Mouse (Mus musculus) kidney, adult 10 weeks (tissue): ENCODE measurements around the gene Ankmy2. TPM values are rescaled to one million over a fixed set of nuclear protein-coding genes. Genes with fewer than 3 reads are reported as not detected.

ENCODE experiments used
- polyA plus RNA-seq: library from polyadenylated mRNA; stranded (reverse); fragments of 350-450 nt; fragmentation: Illumina TruSeq; extraction: RNeasy Lipid Tissue Mini Kit (QIAGEN cat#74804); gene quantifications from one replicate; pipeline ENCODE4 v1.2.3, GENCODE M21; 2014; ENCODE audit warnings: low read depth, low replicate concordance

The Ankmy2 gene
- polyA plus RNA-seq, result 49.2 TPM

DNA sequence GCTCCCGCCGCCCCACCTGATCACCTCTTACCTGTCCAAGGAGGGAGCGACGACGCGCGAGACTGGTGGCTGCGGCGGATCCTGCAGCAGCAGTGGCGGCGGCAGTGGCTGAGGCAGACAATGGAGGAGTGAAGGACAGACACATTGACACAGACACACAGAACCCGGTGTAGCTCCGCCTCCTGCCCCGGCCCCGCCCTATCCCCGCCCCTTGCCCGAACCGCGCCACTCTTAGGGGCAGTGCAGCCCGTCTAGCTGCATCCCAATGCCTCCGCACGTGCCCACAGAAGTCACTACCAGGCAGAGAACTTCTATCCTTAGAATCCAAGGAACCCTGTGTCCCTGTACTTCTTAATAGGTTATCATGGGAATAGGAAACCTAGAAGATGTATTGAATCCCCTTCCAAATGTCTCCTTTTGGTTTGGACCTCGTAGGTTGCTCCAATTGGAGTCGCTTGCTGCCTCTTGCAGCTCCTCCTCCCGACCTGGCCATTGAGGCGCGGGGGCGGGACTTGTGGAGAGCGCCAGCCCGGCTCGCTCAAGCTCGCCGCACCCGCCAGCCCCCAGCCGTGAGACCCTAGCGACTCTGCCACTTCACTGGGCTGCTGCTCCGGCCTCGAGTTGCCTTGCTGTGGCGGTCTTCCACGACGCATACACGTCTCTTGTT, at the start of gene Ankmy2:
Ankmy2 (plus strand) TSS at position 478 of the 667 bp plus-strand sequence.

DNA sequence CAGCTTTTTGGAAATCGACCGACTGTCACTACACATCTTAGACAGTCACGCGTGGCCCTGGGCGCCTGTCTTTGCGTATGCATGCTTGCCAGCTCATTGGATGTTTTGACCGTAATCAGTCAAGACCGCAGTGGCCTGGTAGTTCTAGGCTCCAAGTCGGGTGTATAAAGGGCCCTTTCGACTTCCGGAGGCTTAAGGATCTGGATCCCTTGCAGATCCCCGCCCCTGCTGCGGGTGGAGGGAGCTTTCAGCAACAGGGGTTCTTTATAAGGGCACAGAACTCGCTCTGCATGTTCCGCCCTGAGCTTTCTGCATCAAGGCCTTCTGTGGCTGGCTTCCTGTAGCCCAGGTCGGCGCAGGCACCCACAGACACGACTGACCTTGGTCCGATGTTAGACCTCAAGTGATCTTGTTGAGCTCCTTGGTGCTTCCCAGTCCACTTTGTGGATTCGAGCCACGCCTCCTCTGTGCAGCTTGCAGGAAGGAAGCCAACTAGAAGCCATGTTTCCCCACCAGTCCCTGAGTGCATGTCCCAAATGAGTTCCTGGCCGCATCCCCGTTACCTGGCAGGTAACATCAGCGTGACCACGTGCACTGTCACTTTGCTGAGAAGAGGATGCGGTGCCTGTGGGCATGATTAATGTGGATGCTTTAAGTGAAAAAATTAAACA, 859 bp downstream of the Ankmy2 start, which contains the start of gene Bzw2:
Bzw2 (minus strand) TSS at position 443 of the 671 bp plus-strand sequence.

Other genes with a start within 250 kb of the Ankmy2 start
- gene Agr3, start 231.5 kb upstream of the Ankmy2 start, polyA plus RNA-seq, result not detected
- gene Agr2, start 164.2 kb upstream of the Ankmy2 start, polyA plus RNA-seq, result not detected
- gene Tspan13, start 114.6 kb upstream of the Ankmy2 start, polyA plus RNA-seq, result 29.1 TPM
- gene Bzw2, start 966 bp downstream of the Ankmy2 start, polyA plus RNA-seq, result 30.9 TPM
- gene Lrrc72, start 96.3 kb downstream of the Ankmy2 start, polyA plus RNA-seq, result not detected
- gene Sostdc1, start 157.0 kb downstream of the Ankmy2 start, polyA plus RNA-seq, result 233 TPM
- gene Ispd, start 224.3 kb downstream of the Ankmy2 start, polyA plus RNA-seq, result 16.0 TPM
- 1.4 TPM for gene D630036H23Rik, start 225.1 kb downstream of the Ankmy2 start, polyA plus RNA-seq